Mouse (Mus musculus): ENCODE data around the gene Ctla4.

DNA sequence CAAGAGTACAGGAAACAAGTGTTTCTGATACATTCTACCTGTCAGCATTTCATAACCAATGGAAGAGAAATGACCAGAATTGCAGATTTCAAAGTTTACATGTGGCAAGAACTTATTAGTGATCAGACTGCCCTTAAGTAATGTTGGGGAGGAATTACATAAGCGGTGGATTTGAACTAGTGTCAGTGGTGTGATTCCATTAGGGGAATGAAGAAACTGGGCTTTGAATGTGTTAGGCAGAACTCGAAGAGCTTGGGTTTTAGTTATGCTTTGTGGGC, 12.1 kb downstream of the Ctla4 start:
- no peak for TF ChIP-seq POLR2A (IDR thresholded peaks at IDR 0.05; ENCODE audit: extremely low read depth, insufficient read depth, low read length)
- no peak for TF ChIP-seq CTCF (IDR thresholded peaks at IDR 0.05; ENCODE audit: extremely low read depth, insufficient read depth, low read length)

All from cortical plate, adult 2 months (tissue).